In genomic region chr1:86058856-86059769, GRCm38 (mm10) we compare ENCODE assay signal across 8 mouse cellular contexts. TPM values are rescaled to one million over a fixed set of nuclear protein-coding genes. Genes with fewer than 3 reads are reported as not detected.
A peak's percentile ranks its signal among the peaks of the same experiment; 100 is the strongest.
DNase-seq lines count a peak whose midpoint lies in the region; ATAC-seq and TF ChIP-seq lines count a peak whose summit lies in the region.

No protein-coding gene starts in this region.

- H3ac ChIP-seq in C2C12 (ENCODE audit: control insufficient read depth, insufficient read length, low read depth) (no peak overlapping the region), myocyte (ENCODE audit: control insufficient read depth, insufficient read length) (no peak overlapping the region)

- peak overlapping the region; percentile 69 for H3K9ac ChIP-seq in heart, embryonic 11.5 days (ENCODE audit: low read depth, low read length)
- H3K9ac ChIP-seq in kidney, embryonic 16.5 days (replicated peaks; ENCODE audit: low read length) = peak overlapping the region; percentile 59
- peak overlapping the region; percentile 61 for H3K9ac ChIP-seq in liver, adult 2 months (ENCODE audit: low read depth, low read length)

- H3K27me3 ChIP-seq in C2C12 (ENCODE audit: control insufficient read depth, insufficient read depth, insufficient read length) = peaks cover 9% of the 10 kb centered on the region
- H3K27me3 ChIP-seq in erythroblast, embryonic 14.5 days (ENCODE audit: control insufficient read depth) = no peaks in the 10 kb centered on the region
- H3K27me3 ChIP-seq in heart, embryonic 11.5 days (ENCODE audit: control insufficient read depth, insufficient read depth, low read length) = no peaks in the 10 kb centered on the region
- no peaks in the 10 kb centered on the region for H3K27me3 ChIP-seq in kidney, embryonic 16.5 days (ENCODE audit: insufficient read depth, low read length)
- no peaks in the 10 kb centered on the region for H3K27me3 ChIP-seq in liver, adult 2 months (ENCODE audit: control insufficient read depth, insufficient read depth, low read length)
- peaks cover 10% of the 10 kb centered on the region for H3K27me3 ChIP-seq in myocyte (ENCODE audit: control insufficient read depth, insufficient read depth, insufficient read length)
- H3K27me3 ChIP-seq in splenic B cell, adult 2 months (ENCODE audit: control insufficient read depth, insufficient read depth, low read length, poor library complexity, severe bottlenecking) = no peaks in the 10 kb centered on the region

- WGBS in heart, embryonic 11.5 days (ENCODE audit: insufficient replicate concordance) = 11% methylated on average over 21 of the region's 21 CpGs
- 8% methylated on average over 21 of the region's 21 CpGs for WGBS in kidney, embryonic 16.5 days
- WGBS in liver, adult 2 months = 3% methylated on average over 21 of the region's 21 CpGs

- no peaks in the 10 kb centered on the region for H3K79me3 ChIP-seq in C2C12 (ENCODE audit: low read depth)

- no peak overlapping the region for H3K4me3 ChIP-seq in C2C12 (ENCODE audit: insufficient read depth, poor library complexity, severe bottlenecking)
- H3K4me3 ChIP-seq in erythroblast, embryonic 14.5 days (replicated peaks) = peak overlapping the region; percentile 59
- peak overlapping the region; percentile 46 for H3K4me3 ChIP-seq in heart, embryonic 11.5 days (ENCODE audit: low read depth, low read length)
- peak overlapping the region; percentile 48 for H3K4me3 ChIP-seq in kidney, embryonic 16.5 days (ENCODE audit: low read length)
- peak overlapping the region; percentile 19; the same call in 1 of the 2 replicates for H3K4me3 ChIP-seq in liver, adult 2 months (ENCODE audit: insufficient read depth, low read depth, low read length)
- peak overlapping the region; percentile 10 for H3K4me3 ChIP-seq in myocyte

- no peaks in the 10 kb centered on the region for H3K79me2 ChIP-seq in C2C12 (ENCODE audit: control insufficient read depth, insufficient read depth)
- H3K79me2 ChIP-seq in liver, adult 2 months (ENCODE audit: control insufficient read depth, insufficient read depth, low read length) = no peaks in the 10 kb centered on the region; the same call in 1 of the 2 replicates
- H3K79me2 ChIP-seq in myocyte (ENCODE audit: control insufficient read depth, insufficient read depth) = no peaks in the 10 kb centered on the region

- TF ChIP-seq POLR2A in brain, embryonic 14.5 days (IDR thresholded peaks at IDR 0.05; ENCODE audit: borderline replicate concordance, extremely low read depth, insufficient read depth, insufficient read length, poor library complexity, severe bottlenecking) = peak; percentile 35; the same call in 1 of the 2 replicates
- TF ChIP-seq POLR2A in liver, adult 2 months (IDR thresholded peaks at IDR 0.05; ENCODE audit: extremely low read depth, insufficient read depth, low read length) = peak; percentile 56; the same call in 1 of the 2 replicates
- TF ChIP-seq POLR2A in myocyte (IDR thresholded peaks at IDR 0.05; ENCODE audit: insufficient read length, low read depth) = no peak

- no peak overlapping the region for H3K27ac ChIP-seq in heart, embryonic 11.5 days (ENCODE audit: low read depth, low read length)
- H3K27ac ChIP-seq in kidney, embryonic 16.5 days (ENCODE audit: low read length) = peak overlapping the region; percentile 62
- peak overlapping the region; percentile 89 for H3K27ac ChIP-seq in liver, adult 2 months (replicated peaks; ENCODE audit: insufficient read depth, low read depth, low read length)

- H3K4me1 ChIP-seq in erythroblast, embryonic 14.5 days (ENCODE audit: control insufficient read depth) = peaks cover 22% of the 10 kb centered on the region
- H3K4me1 ChIP-seq in heart, embryonic 11.5 days (ENCODE audit: control insufficient read depth, insufficient read depth, low read length) = no peaks in the 10 kb centered on the region
- peaks cover 4% of the 10 kb centered on the region for H3K4me1 ChIP-seq in kidney, embryonic 16.5 days (ENCODE audit: insufficient read depth, low read length)
- H3K4me1 ChIP-seq in liver, adult 2 months (ENCODE audit: control insufficient read depth, insufficient read depth, low read length) = peaks cover 34% of the 10 kb centered on the region

- H3K36me3 ChIP-seq in C2C12 (ENCODE audit: control insufficient read depth, insufficient read depth) (no peaks in the 10 kb centered on the region), myocyte (ENCODE audit: control insufficient read depth, insufficient read depth) (no peaks in the 10 kb centered on the region)
- H3K36me3 ChIP-seq in erythroblast, embryonic 14.5 days (ENCODE audit: control insufficient read depth) = no peaks in the 10 kb centered on the region; the same call in 1 of the 2 replicates
- no peaks in the 10 kb centered on the region for H3K36me3 ChIP-seq in heart, embryonic 11.5 days (ENCODE audit: control insufficient read depth, insufficient read depth, low read length)
- no peaks in the 10 kb centered on the region for H3K36me3 ChIP-seq in kidney, embryonic 16.5 days (ENCODE audit: insufficient read depth, low read length)
- H3K36me3 ChIP-seq in liver, adult 2 months (ENCODE audit: control insufficient read depth, insufficient read depth, low read length) = peaks cover 7% of the 10 kb centered on the region; the same call in 1 of the 2 replicates
- H3K36me3 ChIP-seq in splenic B cell, adult 2 months (ENCODE audit: control insufficient read depth, insufficient read depth, low read length, poor library complexity, severe bottlenecking) = no peaks in the 10 kb centered on the region

- ATAC-seq in heart, embryonic 11.5 days (replicated peaks; ENCODE audit: insufficient number of reproducible peaks, low FRiP score, low TSS enrichment) = peak; percentile 51; the same call in 1 of the 2 replicates
- ATAC-seq in kidney, embryonic 16.5 days (ENCODE audit: low FRiP score, low TSS enrichment) = peak; percentile 90

- no peaks in the 10 kb centered on the region for H3K9me3 ChIP-seq in erythroblast, embryonic 14.5 days (ENCODE audit: control insufficient read depth, low read length)
- no peaks in the 10 kb centered on the region for H3K9me3 ChIP-seq in heart, embryonic 11.5 days (replicated peaks; ENCODE audit: control insufficient read depth, low read length)
- H3K9me3 ChIP-seq in kidney, embryonic 16.5 days (ENCODE audit: low read length) = no peaks in the 10 kb centered on the region

- peak; percentile 97 for DNase-seq in brain, embryonic 14.5 days (ENCODE audit: low read depth)
- DNase-seq in liver, adult 2 months (ENCODE audit: extremely low read depth, low read depth, low spot score) = peak; percentile 95
- DNase-seq in splenic B cell, adult 2 months (ENCODE audit: low read depth, low spot score) = peak; percentile 94

- peak; percentile 79 for TF ChIP-seq CTCF in C2C12 (IDR thresholded peaks at IDR 0.05; ENCODE audit: control insufficient read depth, insufficient read depth, insufficient read length)
- peak; percentile 96 for TF ChIP-seq CTCF in brain, embryonic 14.5 days (IDR thresholded peaks at IDR 0.05; ENCODE audit: borderline replicate concordance, extremely low read depth, insufficient read depth, insufficient read length)
- TF ChIP-seq CTCF in liver, adult 2 months (IDR thresholded peaks at IDR 0.05; ENCODE audit: low read depth, low read length) = peak; percentile 99

- peak overlapping the region; percentile 76 for H3K4me2 ChIP-seq in heart, embryonic 11.5 days
- H3K4me2 ChIP-seq in kidney, embryonic 16.5 days (replicated peaks; ENCODE audit: low read depth, low read length) = peak overlapping the region; percentile 66
- peak overlapping the region; percentile 74 for H3K4me2 ChIP-seq in myocyte (ENCODE audit: low read depth)

TF ChIP-seq in C2C12, 6 proteins besides CTCF, POLR2A, EP300 and RAD21 (continues in another document):
- TF ChIP-seq MYOD1 (IDR thresholded peaks at IDR 0.05; ENCODE audit: control insufficient read depth, insufficient read length, low read depth) = no peak

TF ChIP-seq in myocyte, 11 proteins besides CTCF, POLR2A, EP300 and RAD21 (continues in another document):
- TF ChIP-seq TCF12 (IDR thresholded peaks at IDR 0.05; ENCODE audit: insufficient read depth, poor library complexity, severe bottlenecking) (no peak), MAX (IDR thresholded peaks at IDR 0.05; ENCODE audit: low read depth) (no peak)

RNA-seq across cellular contexts. Expression of gene Psmd1, which starts 5.1 kb away (rescaled TPM):
- 88.9 TPM for polyA plus RNA-seq in C2C12 (2012; fragmentation: generic; extraction: Trizol)
- 88.0 and 89.0 TPM in 2 replicates for polyA plus RNA-seq in brain, embryonic 14.5 days (2012; rRNA removed)
- 3.4 and 3.8 TPM in 2 replicates for polyA plus RNA-seq in erythroblast, embryonic 14.5 days (2012)
- polyA plus RNA-seq in heart, embryonic 11.5 days (2014; fragmentation: Nextera tagmentation; extraction: Ambion mirVana) = 158 and 176 TPM in 2 replicates
- 184 and 194 TPM in 2 replicates for polyA plus RNA-seq in kidney, embryonic 16.5 days (2015; fragmentation: Nextera tagmentation; extraction: Ambion mirVana)
- 81.6 and 85.1 TPM in 2 replicates for total RNA-seq in liver, adult 2 months (2014; rRNA removed)
- 57.3 and 61.3 TPM in 2 replicates for polyA plus RNA-seq in liver, adult 2 months (2012; rRNA removed)
- polyA plus RNA-seq in myocyte (2012; fragmentation: generic; extraction: Trizol) = 97.2 TPM

RNA-seq across cellular contexts. Expression of gene 2810459M11Rik, which starts 13.4 kb away (rescaled TPM):
- not detected for polyA plus RNA-seq in C2C12 (2012; fragmentation: generic; extraction: Trizol)
- polyA plus RNA-seq in brain, embryonic 14.5 days (2012; rRNA removed) = 7.7 and 9.4 TPM in 2 replicates
- polyA plus RNA-seq in erythroblast, embryonic 14.5 days (2012) = 0.03 and 0.04 TPM in 2 replicates
- 0.35 and 0.74 TPM in 2 replicates for polyA plus RNA-seq in heart, embryonic 11.5 days (2014; fragmentation: Nextera tagmentation; extraction: Ambion mirVana)
- polyA plus RNA-seq in kidney, embryonic 16.5 days (2015; fragmentation: Nextera tagmentation; extraction: Ambion mirVana) = 0.71 and 0.94 TPM in 2 replicates
- 39.0 and 44.0 TPM in 2 replicates for total RNA-seq in liver, adult 2 months (2014; rRNA removed)
- polyA plus RNA-seq in liver, adult 2 months (2012; rRNA removed) = 54.1 and 66.2 TPM in 2 replicates
- polyA plus RNA-seq in myocyte (2012; fragmentation: generic; extraction: Trizol) = not detected

RNA-seq across cellular contexts. Expression of gene Spata3, which starts 42.5 kb away (rescaled TPM):
- polyA plus RNA-seq in C2C12 (2012; fragmentation: generic; extraction: Trizol) (not detected), myocyte (2012; fragmentation: generic; extraction: Trizol) (not detected)
- polyA plus RNA-seq in brain, embryonic 14.5 days (2012; rRNA removed) = 0.14 and 0.29 TPM in 2 replicates
- polyA plus RNA-seq in erythroblast, embryonic 14.5 days (2012) = not detected in 2 replicates
- polyA plus RNA-seq in heart, embryonic 11.5 days (2014; fragmentation: Nextera tagmentation; extraction: Ambion mirVana) = not detected in 2 replicates
- not detected in 2 replicates for polyA plus RNA-seq in kidney, embryonic 16.5 days (2015; fragmentation: Nextera tagmentation; extraction: Ambion mirVana)
- not detected in 2 replicates for total RNA-seq in liver, adult 2 months (2014; rRNA removed)
- polyA plus RNA-seq in liver, adult 2 months (2012; rRNA removed) = not detected in 2 replicates

RNA-seq across cellular contexts. Expression of gene Htr2b, which starts 52.7 kb away (rescaled TPM):
- 0.14 TPM for polyA plus RNA-seq in C2C12 (2012; fragmentation: generic; extraction: Trizol)
- polyA plus RNA-seq in brain, embryonic 14.5 days (2012; rRNA removed) = 0.03 TPM in 1 of 2 replicates, not detected in the other
- not detected in 2 replicates for polyA plus RNA-seq in erythroblast, embryonic 14.5 days (2012)
- 0.14 and 0.57 TPM in 2 replicates for polyA plus RNA-seq in heart, embryonic 11.5 days (2014; fragmentation: Nextera tagmentation; extraction: Ambion mirVana)
- 0.60 and 1.2 TPM in 2 replicates for polyA plus RNA-seq in kidney, embryonic 16.5 days (2015; fragmentation: Nextera tagmentation; extraction: Ambion mirVana)
- not detected in 2 replicates for total RNA-seq in liver, adult 2 months (2014; rRNA removed)
- not detected in 2 replicates for polyA plus RNA-seq in liver, adult 2 months (2012; rRNA removed)
- 2.3 TPM for polyA plus RNA-seq in myocyte (2012; fragmentation: generic; extraction: Trizol)

Comparison
In these comparisons a context has a peak if more than half of its experiments do, and no peak if none do; other contexts are left out.
1. RNA of gene Psmd1, which starts 5.1 kb away (polyA plus RNA-seq): 184 to 194 TPM in kidney, embryonic 16.5 days, 158 to 176 TPM in heart, embryonic 11.5 days, 97.2 TPM in myocyte (single experiment), 88.0 to 89.0 TPM in brain, embryonic 14.5 days, 88.9 TPM in C2C12 (single experiment) and 57.3 to 61.3 TPM in liver, adult 2 months; 3.4 to 3.8 TPM in erythroblast, embryonic 14.5 days; every median in the first group is over 10 times any median in the second.
2. Peak in every context shown above with its lines, with median percentiles within 50 percentile points of each other: CTCF ChIP-seq, DNase-seq, H3K4me2 ChIP-seq and H3K9ac ChIP-seq.